Mouse (Mus musculus): ENCODE data around the gene Dlat.

GRCm38 (mm10) chr9:50602055-50602845, 57.3 kb downstream of the Dlat start:
- no peak for TF ChIP-seq TAL1 (conservative IDR thresholded peaks at IDR 0.05; ENCODE audit: low read depth, low read length)
- no peak for TF ChIP-seq CTCF (IDR thresholded peaks at IDR 0.05; ENCODE audit: low read depth, low read length)

All from G1E (cell line).